Mouse (Mus musculus) heart, embryonic 15.5 days (tissue): ENCODE data around the gene Tex13b. TPM values are rescaled to one million over a fixed set of nuclear protein-coding genes. Genes with fewer than 3 reads are reported as not detected.
"Not testable (repeated sequence)": the region's sequence is repeated elsewhere in the genome, so short reads cannot be mapped to it uniquely, and the experiment has no call there.

Experiments used
- ATAC-seq: fragments of 200-750 bp; cut with Nextera tagmentation; replicated peaks from 2 replicates; pipeline ENCODE4 v1.8.0; 2017; ENCODE audit warnings: low read depth, moderate TSS enrichment; ENCODE audit not compliant: insufficient number of reproducible peaks, insufficient read depth, low FRiP score
- H3K27ac ChIP-seq: fragments of 300-500 bp; sonication (generic); 2 replicates; pipeline ENCODE4 v1.5.1; 2015; ENCODE audit warnings: mild to moderate bottlenecking, inconsistent platforms
- H3K27me3 ChIP-seq: fragments of 300-500 bp; sonication (generic); 2 replicates; pipeline ENCODE4 v1.6.1; 2015; ENCODE audit warnings: inconsistent platforms
- H3K36me3 ChIP-seq: fragments of 300-500 bp; sonication (generic); 2 replicates; pipeline ENCODE4 v1.6.1; 2015; ENCODE audit warnings: mild to moderate bottlenecking, inconsistent platforms
- H3K4me1 ChIP-seq: fragments of 300-500 bp; sonication (generic); replicated peaks from 2 replicates; pipeline ENCODE4 v1.6.1; 2015; ENCODE audit warnings: inconsistent platforms
- H3K4me2 ChIP-seq: fragments of 300-500 bp; sonication (generic); 2 replicates; pipeline ENCODE4 v1.6.1; 2015; ENCODE audit warnings: inconsistent platforms, mild to moderate bottlenecking, moderate library complexity
- H3K4me3 ChIP-seq: fragments of 300-500 bp; sonication (generic); 2 replicates; pipeline ENCODE4 v1.5.1; 2015; ENCODE audit warnings: mild to moderate bottlenecking, inconsistent platforms
- H3K9ac ChIP-seq: fragments of 300-500 bp; sonication (generic); 2 replicates; pipeline ENCODE4 v1.6.1; 2015; ENCODE audit warnings: mild to moderate bottlenecking, inconsistent platforms
- H3K9me3 ChIP-seq: fragments of 300-500 bp; sonication (generic); replicated peaks from 2 replicates; pipeline ENCODE4 v1.6.1; 2016; ENCODE audit warnings: inconsistent platforms
- WGBS: fragments of 180-500 bp; shearing (Covaris S2); methylation state at CpG from one replicate; pipeline ENCODE4 v1.1.7; 2015; ENCODE audit warnings: mixed read lengths; 5-methylcytosine and 5-hydroxymethylcytosine counted together
- polyA plus RNA-seq: library from polyadenylated mRNA; unstranded; fragments of >200 nt; fragmentation: Nextera tagmentation; extraction: Ambion mirVana; gene quantifications from 2 replicates; pipeline ENCODE4 v1.2.1, GENCODE M21; 2015

Tex13b gene
- not detected in 2 replicates for polyA plus RNA-seq

- Histone ChIP-seq H3K4me2 (no peak within 1 kb of the TSS), H3K4me3 (no peak within 1 kb of the TSS), H3K27me3 (no peaks in the 10 kb centered on the region), H3K36me3 (no peaks in the 10 kb centered on the region), H3K27ac (no peak within 1 kb of the TSS), H3K4me1 (no peaks in the 10 kb centered on the region), H3K9me3 (no peaks in the 10 kb centered on the region), H3K9ac (no peak within 1 kb of the TSS)
- 87% methylated on average over 22 of the region's 22 CpGs for WGBS
- no peak for ATAC-seq
Measured at GRCm38 (mm10) chrX:140813312-140814006, at the start of gene Tex13b. Gene Tex13b (minus strand): TSS chrX:140813433.

GRCm38 (mm10) chrX:140862760-140863159 lies 49.5 kb upstream of the Tex13b start:
- Histone ChIP-seq H3K4me1 (no peaks in the 10 kb centered on the region), H3K27ac (no peak overlapping the region), H3K4me3 (no peak overlapping the region), H3K9ac (no peak overlapping the region), H3K9me3 (no peaks in the 10 kb centered on the region), H3K27me3 (no peaks in the 10 kb centered on the region), H3K36me3 (no peaks in the 10 kb centered on the region), H3K4me2 (no peak overlapping the region)
- no peak for ATAC-seq
- 81% methylated on average over 6 of the region's 6 CpGs for WGBS

GRCm38 (mm10) chrX:140857445-140857844 lies 44.2 kb upstream of the Tex13b start:
- Histone ChIP-seq H3K4me3 (no peak overlapping the region), H3K36me3 (no peaks in the 10 kb centered on the region), H3K27me3 (no peaks in the 10 kb centered on the region), H3K4me1 (no peaks in the 10 kb centered on the region), H3K9me3 (no peaks in the 10 kb centered on the region), H3K9ac (no peak overlapping the region), H3K27ac (no peak overlapping the region), H3K4me2 (no peak overlapping the region)
- no peak for ATAC-seq
- 32% methylated on average over 2 of the region's 2 CpGs for WGBS

GRCm38 (mm10) chrX:140857040-140857439 lies 43.8 kb upstream of the Tex13b start:
- not testable (repeated sequence) for H3K4me1 ChIP-seq, H3K27ac ChIP-seq, ATAC-seq, H3K27me3 ChIP-seq, H3K9me3 ChIP-seq, H3K4me3 ChIP-seq, H3K9ac ChIP-seq, H3K36me3 ChIP-seq, H3K4me2 ChIP-seq
- WGBS: 58% methylated on average over 5 of the region's 5 CpGs

GRCm38 (mm10) chrX:140854561-140854960 lies 41.3 kb upstream of the Tex13b start:
- H3K4me1 ChIP-seq: no peaks in the 10 kb centered on the region
- no peaks in the 10 kb centered on the region for H3K27me3 ChIP-seq
- H3K9me3 ChIP-seq: no peaks in the 10 kb centered on the region
- 50% methylated on average over 3 of the region's 3 CpGs for WGBS
- H3K4me3 ChIP-seq: no peak overlapping the region
- no peak overlapping the region for H3K9ac ChIP-seq
- ATAC-seq: no peak
- H3K27ac ChIP-seq: no peak overlapping the region
- no peaks in the 10 kb centered on the region for H3K36me3 ChIP-seq
- H3K4me2 ChIP-seq: no peak overlapping the region

GRCm38 (mm10) chrX:140845401-140845800 lies 32.2 kb upstream of the Tex13b start:
- not testable (repeated sequence) for ATAC-seq, H3K4me1 ChIP-seq, H3K27me3 ChIP-seq, H3K36me3 ChIP-seq, H3K4me2 ChIP-seq, H3K9me3 ChIP-seq, H3K27ac ChIP-seq, H3K9ac ChIP-seq, H3K4me3 ChIP-seq
- WGBS: 70% methylated on average over 1 of the region's 1 CpGs

- 72% methylated on average over 4 of the region's 4 CpGs for WGBS
- no peak for ATAC-seq
- no peaks in the 10 kb centered on the region for H3K36me3 ChIP-seq
- H3K9me3 ChIP-seq: no peaks in the 10 kb centered on the region
- no peaks in the 10 kb centered on the region for H3K4me1 ChIP-seq
- no peak overlapping the region for H3K9ac ChIP-seq
- no peaks in the 10 kb centered on the region; the same call in 1 of the 2 replicates for H3K27me3 ChIP-seq
- H3K4me3 ChIP-seq: no peak overlapping the region
- H3K4me2 ChIP-seq: no peak overlapping the region
- H3K27ac ChIP-seq: no peak overlapping the region
Measured at GRCm38 (mm10) chrX:140839887-140840286, 26.7 kb upstream of the Tex13b start.

GRCm38 (mm10) chrX:140838077-140838476 lies 24.8 kb upstream of the Tex13b start:
- no peak for ATAC-seq
- WGBS: 62% methylated on average over 3 of the region's 3 CpGs
- H3K4me3 ChIP-seq: no peak overlapping the region
- no peak overlapping the region for H3K4me2 ChIP-seq
- H3K9me3 ChIP-seq: no peaks in the 10 kb centered on the region
- H3K9ac ChIP-seq: no peak overlapping the region
- no peaks in the 10 kb centered on the region for H3K4me1 ChIP-seq
- no peaks in the 10 kb centered on the region; the same call in 1 of the 2 replicates for H3K27me3 ChIP-seq
- H3K36me3 ChIP-seq: no peaks in the 10 kb centered on the region
- no peak overlapping the region for H3K27ac ChIP-seq

- Histone ChIP-seq H3K4me2 (no peak overlapping the region), H3K9me3 (no peaks in the 10 kb centered on the region), H3K9ac (no peak overlapping the region), H3K4me1 (no peaks in the 10 kb centered on the region), H3K4me3 (no peak overlapping the region), H3K36me3 (no peaks in the 10 kb centered on the region), H3K27ac (no peak overlapping the region), H3K27me3 (no peaks in the 10 kb centered on the region; the same call in 1 of the 2 replicates)
- 58% methylated on average over 4 of the region's 4 CpGs for WGBS
- ATAC-seq: no peak
Measured at GRCm38 (mm10) chrX:140831706-140832105, 18.5 kb upstream of the Tex13b start.

- WGBS: 71% methylated on average over 17 of the region's 17 CpGs
- Histone ChIP-seq H3K4me3 (no peak overlapping the region), H3K9me3 (no peaks in the 10 kb centered on the region), H3K4me1 (no peaks in the 10 kb centered on the region), H3K27ac (no peak overlapping the region), H3K27me3 (no peaks in the 10 kb centered on the region), H3K9ac (no peak overlapping the region), H3K4me2 (no peak overlapping the region), H3K36me3 (no peaks in the 10 kb centered on the region)
- ATAC-seq: no peak
Measured at GRCm38 (mm10) chrX:140822295-140822694, 9.1 kb upstream of the Tex13b start.

GRCm38 (mm10) chrX:140805340-140805739 lies 7.9 kb downstream of the Tex13b start:
- Histone ChIP-seq H3K9me3 (no peaks in the 10 kb centered on the region), H3K4me3 (no peak overlapping the region), H3K4me1 (no peaks in the 10 kb centered on the region), H3K9ac (no peak overlapping the region), H3K27ac (no peak overlapping the region), H3K4me2 (no peak overlapping the region), H3K36me3 (no peaks in the 10 kb centered on the region), H3K27me3 (no peaks in the 10 kb centered on the region)
- WGBS: 79% methylated on average over 2 of the region's 2 CpGs
- no peak for ATAC-seq

- Histone ChIP-seq H3K27ac (no peak overlapping the region), H3K4me2 (no peak overlapping the region), H3K27me3 (no peaks in the 10 kb centered on the region), H3K9ac (no peak overlapping the region), H3K9me3 (no peaks in the 10 kb centered on the region), H3K36me3 (no peaks in the 10 kb centered on the region; the same call in 1 of the 2 replicates), H3K4me3 (no peak overlapping the region), H3K4me1 (no peaks in the 10 kb centered on the region)
- ATAC-seq: peak; percentile 47; the same call in 1 of the 2 replicates
- WGBS: 39% methylated on average over 1 of the region's 1 CpGs
Measured at GRCm38 (mm10) chrX:140769794-140770193, 43.4 kb downstream of the Tex13b start.
